Mouse (Mus musculus) heart, postnatal 0 days (tissue): ENCODE data around the gene Kctd17. TPM values are rescaled to one million over a fixed set of nuclear protein-coding genes. Genes with fewer than 3 reads are reported as not detected.

ENCODE experiments used
- ATAC-seq: fragments of 200-750 bp; cut with Nextera tagmentation; 2 replicates; pipeline ENCODE4 v1.8.0; 2017; ENCODE audit warnings: low read depth, moderate number of reproducible peaks, moderate library complexity; ENCODE audit not compliant: insufficient read depth
- DNase-seq: peaks from one replicate; pipeline ENCODE4 v3.0.0-alpha.2; 2016; ENCODE audit warnings: low spot score
- H3K27ac ChIP-seq: fragments of 300-500 bp; sonication (generic); 2 replicates; pipeline ENCODE4 v1.5.1; 2014; ENCODE audit warnings: low read depth, mild to moderate bottlenecking
- H3K27me3 ChIP-seq: fragments of 300-500 bp; sonication (generic); 2 replicates; pipeline ENCODE4 v1.6.1; 2014; ENCODE audit warnings: low read length, mixed read lengths; ENCODE audit not compliant: control insufficient read depth, insufficient read depth
- H3K36me3 ChIP-seq: fragments of 300-500 bp; sonication (generic); replicated peaks from 2 replicates; pipeline ENCODE4 v1.6.1; 2014; ENCODE audit warnings: low read length, mixed read lengths; ENCODE audit not compliant: control insufficient read depth, insufficient read depth
- H3K4me1 ChIP-seq: fragments of 300-500 bp; sonication (generic); 2 replicates; pipeline ENCODE4 v1.6.1; 2014; ENCODE audit warnings: antibody characterized with exemption; ENCODE audit not compliant: control insufficient read depth, insufficient read depth
- H3K4me2 ChIP-seq: fragments of 300-500 bp; sonication (generic); 2 replicates; pipeline ENCODE4 v1.6.1; 2014; ENCODE audit warnings: low read depth, mild to moderate bottlenecking, low read length, moderate library complexity
- H3K4me3 ChIP-seq: fragments of 300-500 bp; sonication (generic); 2 replicates; pipeline ENCODE4 v1.5.1; 2014; ENCODE audit warnings: low read depth, low read length
- H3K9ac ChIP-seq: fragments of 300-500 bp; sonication (generic); replicated peaks from 2 replicates; pipeline ENCODE4 v1.6.1; 2014; ENCODE audit warnings: low read depth, low read length, mixed read lengths
- H3K9me3 ChIP-seq: fragments of 300-500 bp; sonication (generic); replicated peaks from 2 replicates; pipeline ENCODE4 v1.6.1; 2016; ENCODE audit warnings: low read length; ENCODE audit not compliant: control insufficient read depth
- CTCF ChIP-seq: IDR thresholded peaks from 2 replicates; pipeline ENCODE4 v1.5.1; 2016; ENCODE audit warnings: antibody characterized with exemption, control low read depth, low read depth
- EP300 ChIP-seq: IDR thresholded peaks from 2 replicates; pipeline ENCODE4 v1.6.1; 2016; ENCODE audit warnings: antibody characterized with exemption, low read depth
- WGBS: fragments of 180-500 bp; shearing (Covaris S2); extraction: QIAGEN DNeasy Blood & Tissue Kit; methylation state at CpG from one replicate; pipeline ENCODE4 v1.1.7; 2014; 5-methylcytosine and 5-hydroxymethylcytosine counted together
- polyA plus RNA-seq: library from polyadenylated mRNA; unstranded; fragments of >200 nt; fragmentation: Nextera tagmentation; extraction: Ambion mirVana; gene quantifications from 2 replicates; pipeline ENCODE4 v1.2.1, GENCODE M21; 2015
- total RNA-seq: library from RNA; depleted of rRNA; stranded (reverse); fragments of >200 nt; gene quantifications from 2 replicates; pipeline ENCODE4 v1.2.3, GENCODE M21; 2014; ENCODE audit warnings: low replicate concordance

Gene Kctd17
- total and polyA plus RNA-seq, 2 experiments from 2014 or later, result 17.8 to 49.8 TPM

DNA sequence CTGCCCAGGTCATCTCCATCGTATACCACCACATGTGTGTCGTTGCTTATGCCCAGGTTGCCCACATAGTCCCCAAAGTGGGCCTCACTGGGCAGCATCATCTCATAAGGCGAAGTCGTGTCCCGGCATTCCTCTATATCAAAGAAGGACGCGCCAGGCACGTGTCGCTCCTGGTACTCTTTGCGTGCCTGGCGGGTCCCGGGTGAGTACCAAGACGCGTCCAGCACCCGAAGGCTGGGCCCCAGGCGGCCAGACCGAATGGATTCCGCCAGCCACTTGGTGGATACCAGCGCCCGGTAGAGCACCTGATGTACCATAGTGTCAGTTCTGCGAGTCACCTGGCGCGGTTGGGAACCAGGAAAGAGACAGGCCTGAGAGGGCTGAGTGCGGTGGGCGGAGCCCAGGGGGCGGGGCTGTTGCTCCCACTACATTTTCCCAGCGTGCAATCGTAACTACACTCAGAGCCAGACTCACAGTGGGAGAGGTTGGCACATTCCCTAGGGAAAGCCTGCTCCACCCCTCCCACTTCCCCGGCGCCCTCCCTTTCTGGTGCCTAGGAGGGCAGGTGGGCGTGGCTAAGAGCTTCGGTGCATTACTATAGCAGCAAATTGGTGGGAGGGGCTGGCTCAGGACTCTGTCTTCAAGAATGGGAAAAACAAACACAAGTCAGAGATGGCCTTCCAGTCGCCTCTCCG, 22.7 kb upstream of the Kctd17 start, which contains the start of gene Tst:
Gene Tst (minus strand): TSS at position 391 of the 695 bp plus-strand sequence.
- Histone ChIP-seq H3K9ac (peak within 1 kb of the TSS; percentile 75), H3K4me2 (peak within 1 kb of the TSS; percentile 95), H3K27me3 (peaks cover 19% of the 10 kb centered on the region), H3K4me1 (peaks cover 48% of the 10 kb centered on the region), H3K4me3 (peak within 1 kb of the TSS; percentile 78), H3K36me3 (no peaks in the 10 kb centered on the region), H3K27ac (peak within 1 kb of the TSS; percentile 98), H3K9me3 (no peaks in the 10 kb centered on the region)
- TF ChIP-seq EP300 (no peak), CTCF (no peak)
- 2% methylated on average over 33 of the region's 34 CpGs for WGBS
- DNase-seq (peak; percentile 91), ATAC-seq (peak; percentile 77)

DNA sequence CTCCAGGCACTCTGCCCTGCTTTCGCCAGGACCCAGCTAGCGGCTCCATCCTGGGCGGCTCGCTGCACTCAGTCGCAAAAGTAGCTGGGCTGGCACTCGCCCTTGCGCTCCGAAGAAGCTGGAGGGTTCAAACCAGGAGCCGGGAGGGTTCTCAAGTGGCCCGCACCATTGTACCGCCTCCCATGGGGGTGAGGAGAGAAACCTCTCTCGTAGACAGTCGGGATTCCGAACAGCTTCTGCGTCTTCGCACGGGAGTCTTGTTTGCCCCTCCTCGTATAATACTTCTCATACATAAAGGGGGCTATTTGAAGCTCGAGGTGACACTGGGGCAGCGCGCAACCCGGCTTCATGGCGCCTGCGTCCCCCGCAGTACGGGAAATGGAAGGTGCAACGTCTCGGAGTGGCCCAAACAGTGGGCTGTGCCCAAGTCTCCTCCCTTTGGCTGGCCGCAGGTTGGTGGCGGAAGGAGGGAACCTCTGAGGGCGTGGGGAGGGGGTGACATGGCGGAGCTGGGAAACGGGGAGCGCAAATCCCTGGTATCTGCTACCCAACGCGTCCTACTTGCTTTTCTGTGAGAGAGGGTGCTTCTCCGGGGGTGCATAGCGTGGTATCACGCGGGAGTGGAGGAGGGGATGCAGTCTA, 21.9 kb upstream of the Kctd17 start, which contains the start of gene Mpst:
Gene Mpst (plus strand): TSS at position 124 of the 642 bp plus-strand sequence.
- DNase-seq, result peak; percentile 92
- ATAC-seq, result peak; percentile 81
- H3K36me3 ChIP-seq, result no peaks in the 10 kb centered on the region
- H3K27ac ChIP-seq, result peak within 1 kb of the TSS; percentile 98
- peak within 1 kb of the TSS; percentile 95 for H3K4me2 ChIP-seq
- H3K4me1 ChIP-seq, result peaks cover 42% of the 10 kb centered on the region
- H3K9me3 ChIP-seq, result no peaks in the 10 kb centered on the region
- H3K4me3 ChIP-seq, result peak within 1 kb of the TSS; percentile 78
- TF ChIP-seq EP300 (peak; percentile 48; the same call in 1 of the 2 replicates), CTCF (no peak)
- under 1% methylated on average over 40 of the region's 40 CpGs for WGBS
- peaks cover 22% of the 10 kb centered on the region for H3K27me3 ChIP-seq
- peak within 1 kb of the TSS; percentile 75 for H3K9ac ChIP-seq

DNA sequence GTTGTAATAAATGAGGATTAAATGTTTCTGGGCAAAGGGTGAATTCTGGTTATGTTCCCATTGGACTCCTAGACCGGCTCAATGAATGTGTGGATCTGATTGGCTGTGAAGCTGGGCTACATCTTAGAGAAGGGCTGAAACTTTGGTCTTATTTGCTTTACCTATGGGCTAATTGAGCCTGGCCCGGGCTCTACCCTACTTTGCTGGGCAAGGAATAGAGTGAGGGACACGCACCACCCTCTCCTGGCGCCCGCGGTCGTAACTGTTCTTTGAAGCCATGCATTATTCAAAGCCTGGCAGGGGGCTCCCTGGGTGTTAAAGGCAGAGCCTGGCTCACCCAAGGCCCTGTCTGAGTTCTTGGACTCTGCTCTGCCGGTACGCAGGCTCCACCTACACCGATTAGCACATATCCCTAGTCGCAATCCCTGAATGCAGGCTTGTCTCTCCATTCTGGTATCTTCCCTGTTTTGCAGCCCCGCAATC, 18.8 kb upstream of the Kctd17 start:
- H3K4me2 ChIP-seq, result peak overlapping the region; percentile 39; the same call in 1 of the 2 replicates
- no peak for TF ChIP-seq CTCF
- TF ChIP-seq EP300, result no peak
- H3K27ac ChIP-seq, result no peak overlapping the region
- 0 out of 2 replicates have a peak, but pooled peaks cover 4% of the 10 kb centered on the region for H3K36me3 ChIP-seq
- ATAC-seq (no peak), DNase-seq (no peak)
- WGBS, result 38% methylated on average over 12 of the region's 12 CpGs
- peaks cover 31% of the 10 kb centered on the region for H3K4me1 ChIP-seq
- no peaks in the 10 kb centered on the region for H3K9me3 ChIP-seq
- H3K9ac ChIP-seq, result no peak overlapping the region
- peak overlapping the region; percentile 21; the same call in 1 of the 2 replicates for H3K4me3 ChIP-seq
- peaks cover 22% of the 10 kb centered on the region for H3K27me3 ChIP-seq

DNA sequence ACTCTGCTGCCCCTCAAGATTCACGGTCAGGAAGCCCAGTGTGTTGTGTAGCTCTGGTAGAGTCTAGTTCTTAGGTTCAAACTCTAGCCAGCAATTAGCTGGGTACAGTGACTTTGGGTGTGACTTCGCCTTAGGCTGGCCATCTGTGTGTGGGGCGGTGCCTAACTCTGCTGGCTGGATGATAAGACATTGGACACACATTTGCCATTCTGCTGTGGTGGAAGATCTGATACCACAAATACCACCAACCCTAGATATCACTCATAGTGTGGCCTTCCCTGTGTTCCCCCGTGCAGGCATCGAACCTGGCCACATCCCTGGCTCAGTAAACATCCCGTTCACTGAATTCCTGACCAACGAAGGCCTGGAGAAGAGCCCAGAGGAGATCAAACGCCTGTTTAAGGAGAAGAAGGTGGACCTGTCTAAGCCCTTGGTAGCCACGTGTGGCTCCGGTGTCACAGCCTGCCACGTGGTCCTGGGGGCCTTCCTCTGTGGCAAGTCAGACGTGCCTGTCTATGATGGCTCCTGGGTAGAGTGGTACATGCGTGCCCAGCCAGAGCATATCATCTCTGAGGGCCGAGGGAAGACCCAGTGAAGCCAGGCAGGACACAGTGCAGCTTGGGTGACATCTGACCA, 15.2 kb upstream of the Kctd17 start:
- DNase-seq (no peak), ATAC-seq (no peak)
- Histone ChIP-seq H3K4me3 (no peak overlapping the region), H3K4me2 (no peak overlapping the region), H3K27ac (no peak overlapping the region), H3K9me3 (no peaks in the 10 kb centered on the region), H3K9ac (no peak overlapping the region), H3K4me1 (peaks cover 16% of the 10 kb centered on the region), H3K36me3 (0 out of 2 replicates have a peak, but pooled peaks cover 5% of the 10 kb centered on the region), H3K27me3 (peaks cover 22% of the 10 kb centered on the region)
- 81% methylated on average over 14 of the region's 14 CpGs for WGBS
- no peak for TF ChIP-seq CTCF
- no peak for TF ChIP-seq EP300

DNA sequence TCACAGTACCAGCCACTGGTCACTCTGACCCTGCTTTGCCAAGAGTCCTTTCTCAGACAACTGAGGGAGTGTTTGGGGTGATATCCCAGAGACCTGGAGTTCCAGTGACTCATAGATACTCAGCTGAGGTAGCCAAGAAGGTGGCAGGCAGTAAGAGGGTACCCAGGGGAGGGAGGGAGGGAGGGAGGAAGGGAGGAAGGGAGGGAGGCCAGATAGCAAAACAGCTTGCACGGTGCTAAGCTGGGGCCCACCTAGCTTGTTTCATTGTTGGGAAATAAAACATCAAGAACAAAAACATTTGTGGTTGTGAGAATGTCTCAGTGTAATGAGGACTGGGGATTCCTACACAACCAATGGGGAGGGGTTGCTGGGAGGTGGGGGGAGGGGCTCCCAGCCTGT, 14.6 kb upstream of the Kctd17 start:
- no peaks in the 10 kb centered on the region for H3K9me3 ChIP-seq
- TF ChIP-seq CTCF, result no peak
- TF ChIP-seq EP300, result no peak
- no peak overlapping the region for H3K4me3 ChIP-seq
- WGBS, result 64% methylated on average over 1 of the region's 1 CpGs
- ATAC-seq (no peak), DNase-seq (no peak)
- H3K27ac ChIP-seq, result no peak overlapping the region
- H3K4me2 ChIP-seq, result no peak overlapping the region
- H3K36me3 ChIP-seq, result 0 out of 2 replicates have a peak, but pooled peaks cover 5% of the 10 kb centered on the region
- no peak overlapping the region for H3K9ac ChIP-seq
- peaks cover 22% of the 10 kb centered on the region for H3K27me3 ChIP-seq
- peaks cover 16% of the 10 kb centered on the region for H3K4me1 ChIP-seq
